Mouse (Mus musculus) stomach, postnatal 0 days (tissue): ENCODE measurements around the gene Arhgef39.

Experiments
- CTCF ChIP-seq: IDR thresholded peaks from 2 replicates; pipeline ENCODE4 v1.5.1; 2016; ENCODE audit warnings: antibody characterized with exemption, low read depth, mild to moderate bottlenecking, moderate library complexity
- EP300 ChIP-seq: optimal IDR thresholded peaks from 2 replicates; pipeline ENCODE3; 2016; ENCODE audit warnings: antibody characterized with exemption

DNA sequence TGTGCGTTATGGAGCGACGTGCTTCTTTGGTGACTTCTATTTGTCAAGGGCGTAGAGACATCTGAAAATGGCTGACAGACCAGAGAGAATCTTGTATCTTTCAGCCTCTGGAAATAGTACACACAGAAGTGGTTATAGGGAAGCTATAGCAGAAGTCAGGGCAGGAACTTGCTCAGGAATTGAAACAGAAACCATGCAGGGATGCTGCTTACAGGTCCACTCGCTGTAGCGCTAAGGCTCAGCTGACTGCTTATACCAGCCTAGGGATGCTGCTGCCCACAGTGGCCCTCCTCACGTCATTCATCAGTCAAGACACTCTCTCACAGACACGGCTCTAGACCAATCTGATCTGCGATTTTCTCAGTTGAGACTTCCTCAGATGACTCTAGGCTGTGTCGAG is 29.2 kb downstream of the Arhgef39 start:
- TF ChIP-seq CTCF: no peak
- TF ChIP-seq EP300: no peak
